Mouse (Mus musculus) brain, embryonic 14.5 days (tissue): ENCODE results near the gene Iltifb. TPM values are rescaled to one million over a fixed set of nuclear protein-coding genes. Genes with fewer than 3 reads are reported as not detected.
A peak's percentile ranks its signal among the peaks of the same experiment; 100 is the strongest.
"Not testable (repeated sequence)": the region's sequence is repeated elsewhere in the genome, so short reads cannot be mapped to it uniquely, and the experiment has no call there.

Experiments
- DNase-seq: peaks from one replicate; pipeline ENCODE4 v3.0.0-alpha.2; 2011; ENCODE audit warnings: low read depth
- CTCF ChIP-seq: fragments of 200-500 bp; IDR thresholded peaks from 2 replicates; pipeline ENCODE4 v1.5.1; 2012; ENCODE audit warnings: inconsistent platforms, mild to moderate bottlenecking, moderate library complexity, borderline replicate concordance; ENCODE audit not compliant: insufficient read depth, insufficient read length; ENCODE audit errors: extremely low read depth
- POLR2A ChIP-seq: fragments of 200-500 bp; IDR thresholded peaks from 2 replicates; pipeline ENCODE4 v1.6.1; 2012; ENCODE audit warnings: mild to moderate bottlenecking, inconsistent platforms, borderline replicate concordance; ENCODE audit not compliant: poor library complexity, insufficient read depth, insufficient read length, severe bottlenecking; ENCODE audit errors: extremely low read depth
- polyA plus RNA-seq: library from polyadenylated mRNA; depleted of rRNA; stranded (reverse); fragments of >200 nt; gene quantifications from 2 replicates; pipeline ENCODE4 v1.2.3, GENCODE M21; 2012; rRNA removed

Gene Iltifb
- not detected in 2 replicates for polyA plus RNA-seq

GRCm38 (mm10) chr10:118294938-118295337 lies at the start of gene Iltifb:
TSS of gene Iltifb (minus strand) at chr10:118295038.
- no peak for DNase-seq
- TF ChIP-seq POLR2A (no peak), CTCF (no peak)

- not testable (repeated sequence) for DNase-seq
Observed at GRCm38 (mm10) chr10:118343155-118343554, 48.3 kb upstream of the Iltifb start, which contains the start of gene Gm9046. TSS of gene Gm9046 (minus strand) at chr10:118343255.

DNA sequence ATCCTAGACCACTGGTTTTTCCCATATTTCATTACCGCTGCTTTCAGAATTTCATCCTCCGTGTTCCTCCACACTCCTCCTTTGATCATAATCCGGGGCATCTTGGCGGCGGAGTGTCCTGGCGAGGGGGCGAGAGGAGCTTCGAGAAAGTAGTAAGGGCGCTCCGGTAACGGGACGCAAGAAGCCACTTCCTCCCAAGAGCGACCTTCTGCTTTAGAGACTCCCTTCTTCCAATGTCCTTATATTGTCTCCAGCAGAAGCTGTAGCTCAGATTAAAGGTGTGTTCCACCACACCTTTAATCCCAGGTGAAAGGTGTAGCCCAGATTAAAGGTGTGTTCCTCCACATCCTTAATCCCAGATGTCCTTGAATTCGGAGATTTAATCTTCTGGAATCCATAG lies 42.9 kb upstream of the Iltifb start, which contains the start of gene Gm9045:
Gm9045 (minus strand) TSS at position 101 of the 400 bp plus-strand sequence.
- DNase-seq: not testable (repeated sequence)

DNA sequence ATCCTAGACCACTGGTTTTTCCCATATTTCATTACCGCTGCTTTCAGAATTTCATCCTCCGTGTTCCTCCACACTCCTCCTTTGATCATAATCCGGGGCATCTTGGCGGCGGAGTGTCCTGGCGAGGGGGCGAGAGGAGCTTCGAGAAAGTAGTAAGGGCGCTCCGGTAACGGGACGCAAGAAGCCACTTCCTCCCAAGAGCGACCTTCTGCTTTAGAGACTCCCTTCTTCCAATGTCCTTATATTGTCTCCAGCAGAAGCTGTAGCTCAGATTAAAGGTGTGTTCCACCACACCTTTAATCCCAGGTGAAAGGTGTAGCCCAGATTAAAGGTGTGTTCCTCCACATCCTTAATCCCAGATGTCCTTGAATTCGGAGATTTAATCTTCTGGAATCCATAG lies 37.5 kb upstream of the Iltifb start, which contains the start of gene Gm9044:
Gm9044 (minus strand) TSS at position 101 of the 400 bp plus-strand sequence.
- DNase-seq: not testable (repeated sequence)

DNA sequence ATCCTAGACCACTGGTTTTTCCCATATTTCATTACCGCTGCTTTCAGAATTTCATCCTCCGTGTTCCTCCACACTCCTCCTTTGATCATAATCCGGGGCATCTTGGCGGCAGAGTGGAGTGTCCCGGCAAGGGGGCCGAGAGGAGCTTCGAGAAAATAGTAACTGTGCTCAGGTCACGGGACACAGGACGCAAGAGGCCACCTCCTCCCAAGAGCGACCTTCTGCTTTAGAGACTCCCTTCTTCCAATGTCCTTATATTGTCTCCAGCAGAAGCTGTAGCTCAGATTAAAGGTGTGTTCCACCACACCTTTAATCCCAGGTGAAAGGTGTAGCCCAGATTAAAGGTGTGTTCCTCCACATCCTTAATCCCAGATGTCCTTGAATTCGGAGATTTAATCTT lies 32.0 kb upstream of the Iltifb start, which contains the start of gene Gm9040:
Gm9040 (minus strand) TSS at position 101 of the 400 bp plus-strand sequence.
- not testable (repeated sequence) for DNase-seq

GRCm38 (mm10) chr10:118319024-118319423 lies 24.2 kb upstream of the Iltifb start:
- no peak for TF ChIP-seq CTCF
- no peak for TF ChIP-seq POLR2A
- DNase-seq: no peak

DNA sequence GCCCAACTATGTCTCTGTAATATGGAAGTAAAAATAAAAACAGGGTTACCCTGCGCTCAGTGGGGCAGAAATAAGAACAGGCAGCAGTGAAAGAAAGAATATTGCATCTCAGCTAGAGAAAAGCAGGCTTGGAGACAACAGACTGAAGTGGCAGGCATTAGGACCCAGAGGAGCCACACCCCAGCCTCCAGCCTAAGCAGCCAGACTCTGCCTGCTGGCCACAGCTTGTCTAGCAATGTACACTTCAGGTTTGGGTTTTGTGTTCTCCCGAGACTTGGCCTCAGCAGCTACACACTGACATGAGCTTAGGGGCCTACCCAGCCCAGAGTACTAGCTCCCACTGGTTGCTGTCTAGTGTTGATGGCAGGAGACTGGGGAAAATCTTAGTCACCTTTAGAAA lies 7.3 kb upstream of the Iltifb start:
- DNase-seq: not testable (repeated sequence)

DNA sequence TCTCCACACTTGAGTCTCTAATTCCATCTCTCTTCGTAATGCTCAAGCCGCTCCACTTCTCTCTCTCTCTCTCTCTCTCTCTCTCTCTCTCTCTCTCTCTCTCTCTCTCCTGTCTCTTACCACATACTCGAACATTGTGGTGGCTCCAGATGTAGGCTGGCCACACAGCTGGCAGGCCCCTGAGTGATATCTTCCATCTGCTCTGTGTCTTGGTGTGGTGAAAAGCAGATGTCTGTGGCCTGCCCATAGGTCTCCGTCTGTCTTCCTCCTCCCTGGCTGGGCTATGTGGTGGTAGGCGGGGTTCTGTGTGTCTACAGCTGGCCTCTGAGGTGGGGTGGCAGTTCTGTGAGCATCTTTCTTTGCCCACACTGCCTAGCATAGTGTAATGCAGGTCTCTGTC lies 11.8 kb downstream of the Iltifb start:
- DNase-seq: not testable (repeated sequence)

GRCm38 (mm10) chr10:118282565-118282964 lies 12.3 kb downstream of the Iltifb start:
- DNase-seq: not testable (repeated sequence)

- not testable (repeated sequence) for DNase-seq
Observed at GRCm38 (mm10) chr10:118278069-118278468, 16.8 kb downstream of the Iltifb start.

DNA sequence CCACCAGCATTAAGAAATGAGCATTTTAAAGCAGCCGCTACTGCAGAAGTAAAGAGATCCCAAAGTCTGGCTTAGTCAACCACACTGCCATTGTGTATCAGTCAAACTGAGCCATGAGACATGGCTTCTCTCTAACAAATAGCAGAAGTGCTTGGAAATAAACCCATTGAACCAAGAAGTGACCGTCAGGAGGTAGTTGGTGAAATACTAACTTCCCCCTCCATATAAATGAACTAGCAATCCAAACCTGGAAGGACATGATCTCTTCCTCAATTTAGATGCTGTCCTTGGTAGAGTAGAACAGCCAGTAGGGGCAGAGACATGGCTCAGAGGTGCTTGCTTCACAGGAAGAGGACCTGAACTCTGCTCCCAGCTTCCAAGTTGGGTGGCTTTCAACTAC lies 23.4 kb downstream of the Iltifb start:
- not testable (repeated sequence) for DNase-seq

DNA sequence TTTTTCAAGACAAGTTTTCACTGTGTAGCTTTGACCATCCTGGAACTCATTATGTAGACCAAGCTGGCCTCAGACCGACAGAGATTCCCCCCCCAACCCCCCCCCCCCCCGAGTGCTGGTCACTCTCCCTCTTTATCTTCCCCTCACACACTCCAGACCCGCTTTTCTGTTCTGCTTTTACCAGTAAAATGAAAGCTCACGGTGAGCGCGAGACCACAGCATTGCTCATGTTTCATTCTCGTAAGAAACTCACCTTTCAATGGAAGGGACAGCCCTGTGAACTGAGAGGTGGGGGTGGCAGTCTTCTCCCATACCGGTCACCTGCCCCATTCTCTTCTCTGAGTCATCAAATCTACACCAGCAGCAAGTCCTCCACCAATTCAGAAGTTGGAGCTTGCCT lies 26.0 kb downstream of the Iltifb start:
- not testable (repeated sequence) for DNase-seq

DNA sequence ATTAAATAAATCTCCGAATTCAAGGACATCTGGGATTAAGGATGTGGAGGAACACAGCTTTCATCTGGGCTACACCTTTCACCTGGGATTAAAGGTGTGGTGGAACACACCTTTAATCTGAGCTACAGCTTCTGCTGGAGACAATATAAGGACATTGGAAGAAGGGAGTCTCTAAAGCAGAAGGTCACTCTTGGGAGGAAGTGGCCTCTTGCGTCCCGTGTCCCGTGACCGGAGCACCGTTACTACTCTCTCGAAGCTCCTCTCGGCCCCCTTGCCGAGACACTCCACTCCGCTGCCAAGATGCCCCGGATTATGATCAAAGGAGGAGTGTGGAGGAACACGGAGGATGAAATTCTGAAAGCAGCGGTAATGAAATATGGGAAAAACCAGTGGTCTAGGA lies 36.5 kb downstream of the Iltifb start, which contains the start of gene Gm32802:
Gm32802 (plus strand) TSS at position 301 of the 400 bp plus-strand sequence.
- not testable (repeated sequence) for DNase-seq

DNA sequence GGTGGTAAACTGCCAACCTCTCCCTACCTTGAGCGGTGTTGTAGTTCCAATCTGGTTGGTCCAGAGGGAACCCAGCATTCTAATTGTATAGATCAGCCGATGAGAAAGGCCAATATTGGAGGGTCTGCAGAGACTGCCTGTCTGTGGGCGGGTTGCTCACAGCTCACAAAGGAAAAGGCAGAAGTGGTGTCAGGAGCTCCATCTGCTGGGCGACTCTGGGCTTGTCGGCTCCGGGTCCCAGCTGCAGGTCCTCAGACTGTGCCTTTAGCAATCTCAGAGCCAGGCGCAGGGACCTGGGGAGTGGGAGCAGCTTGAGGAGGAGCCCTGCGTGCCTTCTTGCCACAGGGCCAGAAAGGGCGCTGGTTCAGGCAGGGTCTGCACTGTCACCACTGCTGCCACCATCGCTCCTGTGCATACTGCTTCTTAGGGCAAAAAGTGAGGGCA lies 44.0 kb downstream of the Iltifb start:
- TF ChIP-seq CTCF (peak; percentile 60), POLR2A (no peak)
- peak; percentile 84 for DNase-seq

- DNase-seq: peak; percentile 15
Observed at GRCm38 (mm10) chr10:118249006-118249595, 45.7 kb downstream of the Iltifb start.

- DNase-seq: not testable (repeated sequence)
Observed at GRCm38 (mm10) chr10:118240680-118241079, 54.2 kb downstream of the Iltifb start, which contains the start of gene Gm32717. TSS of gene Gm32717 (minus strand) at chr10:118240780.

Other genes with a start within 250 kb of the Iltifb start
- gene Mdm1, start 153.2 kb downstream of the Iltifb start, polyA plus RNA-seq: 50.1 and 53.2 TPM in 2 replicates
- 0.20 TPM in 1 of 2 replicates, not detected in the other for gene Il22, start 90.1 kb downstream of the Iltifb start, polyA plus RNA-seq
- 0.08 and 0.18 TPM in 2 replicates for gene Gm32717, start 54.3 kb downstream of the Iltifb start, polyA plus RNA-seq
- gene Gm32802, start 36.4 kb downstream of the Iltifb start, polyA plus RNA-seq: 0.08 and 0.18 TPM in 2 replicates
- gene Gm9040, start 31.9 kb upstream of the Iltifb start, polyA plus RNA-seq: not detected in 2 replicates
- not detected in 2 replicates for gene Gm9044, start 37.4 kb upstream of the Iltifb start, polyA plus RNA-seq
- gene Gm9045, start 42.8 kb upstream of the Iltifb start, polyA plus RNA-seq: not detected in 2 replicates
- gene Gm9046, start 48.2 kb upstream of the Iltifb start, polyA plus RNA-seq: not detected in 2 replicates
- not detected in 2 replicates for gene Gm9048, start 53.6 kb upstream of the Iltifb start, polyA plus RNA-seq
- not detected in 2 replicates for gene Gm9049, start 59.1 kb upstream of the Iltifb start, polyA plus RNA-seq
- not detected in 2 replicates for gene Ifng, start 146.0 kb upstream of the Iltifb start, polyA plus RNA-seq